In the genomic region with DNA sequence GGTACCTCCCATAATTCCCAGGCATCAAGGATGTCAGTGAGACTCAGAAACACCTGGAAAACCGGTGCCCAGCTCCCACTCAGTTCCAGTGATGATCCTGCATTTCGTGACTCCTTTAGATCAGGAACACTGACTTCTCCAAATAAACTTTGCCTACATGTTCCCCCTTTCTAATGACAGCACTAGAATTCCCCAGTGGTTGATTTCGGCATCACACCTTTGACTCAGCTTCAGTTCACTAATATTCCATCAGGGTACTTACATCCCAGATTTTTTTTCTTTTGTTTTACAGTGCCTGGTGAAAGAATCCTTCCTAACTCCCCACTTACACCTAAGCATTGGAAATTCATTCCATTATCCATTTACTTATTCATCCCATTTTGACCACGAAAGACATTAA, we compare ENCODE assay signal across 22 mouse cellular contexts. TPM values are rescaled to one million over a fixed set of nuclear protein-coding genes. Genes with fewer than 3 reads are reported as not detected.
A peak's percentile ranks its signal among the peaks of the same experiment; 100 is the strongest.
DNase-seq lines count a peak whose midpoint lies in the region; ATAC-seq lines count a peak whose summit lies in the region.
"Had no signal": no experiment of that assay in that cellular context is flagged by ENCODE, and none has a peak within 500 bp of the region (broad histone marks: within the 10 kb centered on the region; RNA-seq: fewer than 3 reads in every experiment).

No protein-coding gene starts in this region.

- H3K36me3 ChIP-seq in hindbrain, embryonic 15.5 days = no peaks in the 10 kb centered on the region
- no peaks in the 10 kb centered on the region for H3K36me3 ChIP-seq in hindbrain, embryonic 11.5 days (ENCODE audit: control insufficient read depth, insufficient read depth, low read length)
- no peaks in the 10 kb centered on the region for H3K36me3 ChIP-seq in midbrain, embryonic 15.5 days (replicated peaks)
- no peaks in the 10 kb centered on the region; the same call in 1 of the 2 replicates for H3K36me3 ChIP-seq in midbrain, embryonic 14.5 days (ENCODE audit: control insufficient read depth, insufficient read depth, low read length)
- no peaks in the 10 kb centered on the region for H3K36me3 ChIP-seq in neural tube, embryonic 15.5 days
- H3K36me3 ChIP-seq: forebrain, embryonic 15.5 days; G1E; hindbrain, embryonic 13.5 days had no signal

- no peak overlapping the region for H3K4me2 ChIP-seq in hindbrain, embryonic 15.5 days
- H3K4me2 ChIP-seq in hindbrain, embryonic 11.5 days (replicated peaks; ENCODE audit: low read depth, low read length) = no peak overlapping the region
- no peak overlapping the region for H3K4me2 ChIP-seq in midbrain, embryonic 15.5 days
- no peak overlapping the region for H3K4me2 ChIP-seq in midbrain, embryonic 14.5 days (ENCODE audit: low read length)
- no peak overlapping the region for H3K4me2 ChIP-seq in neural tube, embryonic 15.5 days
- H3K4me2 ChIP-seq: embryonic facial prominence, embryonic 13.5 days; forebrain, embryonic 15.5 days; heart, embryonic 11.5 days; hindbrain, embryonic 13.5 days; stomach, embryonic 15.5 days had no signal

- peaks cover 36% of the 10 kb centered on the region for H3K4me1 ChIP-seq in hindbrain, embryonic 15.5 days (replicated peaks)
- H3K4me1 ChIP-seq in hindbrain, embryonic 11.5 days (replicated peaks; ENCODE audit: control insufficient read depth, insufficient read depth, low read length) = 0 out of 2 replicates have a peak, but pooled peaks cover 3% of the 10 kb centered on the region
- H3K4me1 ChIP-seq in midbrain, embryonic 15.5 days = peaks cover 13% of the 10 kb centered on the region
- H3K4me1 ChIP-seq in midbrain, embryonic 14.5 days (ENCODE audit: control insufficient read depth, insufficient read depth, low read length) = peaks cover 22% of the 10 kb centered on the region
- H3K4me1 ChIP-seq in neural tube, embryonic 15.5 days = peaks cover 14% of the 10 kb centered on the region
- H3K4me1 ChIP-seq: stomach, embryonic 15.5 days had no signal

- WGBS in hindbrain, embryonic 15.5 days = 75% methylated on average over 4 of the region's 4 CpGs
- WGBS in hindbrain, embryonic 11.5 days = 84% methylated on average over 4 of the region's 4 CpGs
- WGBS in midbrain, embryonic 15.5 days = 83% methylated on average over 4 of the region's 4 CpGs
- 79% methylated on average over 4 of the region's 4 CpGs for WGBS in midbrain, embryonic 14.5 days
- WGBS in neural tube, embryonic 15.5 days = 71% methylated on average over 4 of the region's 4 CpGs

- no peak overlapping the region for H3K9ac ChIP-seq in hindbrain, embryonic 15.5 days
- H3K9ac ChIP-seq in hindbrain, embryonic 11.5 days (ENCODE audit: low read depth, low read length) = no peak overlapping the region
- H3K9ac ChIP-seq in midbrain, embryonic 15.5 days = no peak overlapping the region
- H3K9ac ChIP-seq in midbrain, embryonic 14.5 days (replicated peaks; ENCODE audit: low read length) = no peak overlapping the region
- H3K9ac ChIP-seq in neural tube, embryonic 15.5 days (replicated peaks) = no peak overlapping the region
- H3K9ac ChIP-seq: embryonic facial prominence, embryonic 13.5 days; forebrain, embryonic 15.5 days; hindbrain, embryonic 13.5 days; liver, postnatal 0 days; stomach, embryonic 15.5 days had no signal

- H3K9me3 ChIP-seq in hindbrain, embryonic 15.5 days = no peaks in the 10 kb centered on the region
- no peaks in the 10 kb centered on the region for H3K9me3 ChIP-seq in hindbrain, embryonic 11.5 days (ENCODE audit: control insufficient read depth, low read length)
- H3K9me3 ChIP-seq in midbrain, embryonic 15.5 days = no peaks in the 10 kb centered on the region
- H3K9me3 ChIP-seq in midbrain, embryonic 14.5 days (ENCODE audit: control insufficient read depth, low read length) = no peaks in the 10 kb centered on the region
- H3K9me3 ChIP-seq in neural tube, embryonic 15.5 days (replicated peaks) = no peaks in the 10 kb centered on the region
- H3K9me3 ChIP-seq: embryonic facial prominence, embryonic 13.5 days; forebrain, embryonic 15.5 days; G1E; hindbrain, embryonic 13.5 days; stomach, embryonic 15.5 days had no signal

- H3K27me3 ChIP-seq in hindbrain, embryonic 15.5 days = no peaks in the 10 kb centered on the region
- H3K27me3 ChIP-seq in hindbrain, embryonic 11.5 days (ENCODE audit: control insufficient read depth, insufficient read depth, low read length) = no peaks in the 10 kb centered on the region
- H3K27me3 ChIP-seq in midbrain, embryonic 15.5 days (replicated peaks) = no peaks in the 10 kb centered on the region
- no peaks in the 10 kb centered on the region for H3K27me3 ChIP-seq in midbrain, embryonic 14.5 days (ENCODE audit: control insufficient read depth, insufficient read depth, low read length)
- no peaks in the 10 kb centered on the region for H3K27me3 ChIP-seq in neural tube, embryonic 15.5 days (replicated peaks)
- H3K27me3 ChIP-seq: embryonic facial prominence, embryonic 13.5 days; forebrain, embryonic 15.5 days; hindbrain, embryonic 13.5 days; stomach, embryonic 15.5 days had no signal

- no peak for DNase-seq in hindbrain, embryonic 11.5 days (ENCODE audit: low spot score)
- DNase-seq in midbrain, embryonic 14.5 days = no peak
- DNase-seq in MN1 (ENCODE audit: low spot score) = peak; percentile 40
- DNase-seq in frontal cortex, postnatal 36 days (ENCODE audit: low spot score in 2 of 2) = no peak
- DNase-seq: gastrocnemius, postnatal 36 days; heart, postnatal 14 days; layer of hippocampus, postnatal 36 days; liver, postnatal 0 days; lung, postnatal 14 days; right cerebral cortex, postnatal 25 days had no signal

- no peak overlapping the region for H3K4me3 ChIP-seq in hindbrain, embryonic 15.5 days
- no peak overlapping the region for H3K4me3 ChIP-seq in hindbrain, embryonic 11.5 days (ENCODE audit: low read depth, low read length)
- H3K4me3 ChIP-seq in midbrain, embryonic 15.5 days = no peak overlapping the region
- no peak overlapping the region for H3K4me3 ChIP-seq in midbrain, embryonic 14.5 days (replicated peaks; ENCODE audit: low read depth, low read length)
- no peak overlapping the region for H3K4me3 ChIP-seq in neural tube, embryonic 15.5 days (replicated peaks)
- H3K4me3 ChIP-seq: embryonic facial prominence, embryonic 13.5 days; forebrain, embryonic 15.5 days; hindbrain, embryonic 13.5 days; myocyte; stomach, embryonic 15.5 days had no signal

- no peak for ATAC-seq in hindbrain, embryonic 15.5 days (ENCODE audit: low FRiP score, low read depth)
- ATAC-seq in hindbrain, embryonic 11.5 days (ENCODE audit: low FRiP score) = no peak
- no peak for ATAC-seq in midbrain, embryonic 15.5 days (replicated peaks)
- no peak for ATAC-seq in midbrain, embryonic 14.5 days (ENCODE audit: low FRiP score, low TSS enrichment)
- no peak for ATAC-seq in neural tube, embryonic 15.5 days (ENCODE audit: low FRiP score)
- ATAC-seq: forebrain, embryonic 15.5 days; intestine, postnatal 0 days; liver, postnatal 0 days had no signal

- peak overlapping the region; percentile 61 for H3K27ac ChIP-seq in hindbrain, embryonic 15.5 days (replicated peaks)
- no peak overlapping the region for H3K27ac ChIP-seq in hindbrain, embryonic 11.5 days (ENCODE audit: low read depth, low read length)
- peak overlapping the region; percentile 18; the same call in 1 of the 2 replicates for H3K27ac ChIP-seq in midbrain, embryonic 15.5 days
- H3K27ac ChIP-seq in midbrain, embryonic 14.5 days (replicated peaks; ENCODE audit: low read depth, low read length) = no peak overlapping the region
- H3K27ac ChIP-seq in neural tube, embryonic 15.5 days (replicated peaks) = peak overlapping the region; percentile 20
- H3K27ac ChIP-seq: embryonic facial prominence, embryonic 13.5 days; forebrain, embryonic 15.5 days; stomach, embryonic 15.5 days had no signal

RNA-seq across cellular contexts. Expression of a gene that starts 15.5 kb away (rescaled TPM):
- 786 and 825 TPM in 2 replicates for polyA plus RNA-seq in hindbrain, embryonic 15.5 days (2015; fragmentation: Nextera tagmentation; extraction: Ambion mirVana)
- polyA plus RNA-seq in hindbrain, embryonic 11.5 days (2014; fragmentation: Nextera tagmentation; extraction: Ambion mirVana) = 385 and 413 TPM in 2 replicates
- 580 and 678 TPM in 2 replicates for polyA plus RNA-seq in midbrain, embryonic 15.5 days (2015; fragmentation: Nextera tagmentation; extraction: Ambion mirVana)
- 680 and 686 TPM in 2 replicates for polyA plus RNA-seq in midbrain, embryonic 14.5 days (2014; fragmentation: Nextera tagmentation; extraction: Ambion mirVana)
- polyA plus RNA-seq in neural tube, embryonic 15.5 days (2015; fragmentation: Nextera tagmentation; extraction: Ambion mirVana) = 623 and 715 TPM in 2 replicates
- polyA plus RNA-seq: G1E; liver, adult 2 months had no signal

Comparison
In these comparisons a context has a peak if more than half of its experiments do, and no peak if none do; other contexts are left out.
1. H3K27ac ChIP-seq: peak in hindbrain, embryonic 15.5 days (single experiment), midbrain, embryonic 15.5 days (single experiment) and neural tube, embryonic 15.5 days (single experiment); none in hindbrain, embryonic 11.5 days (single experiment) and midbrain, embryonic 14.5 days (single experiment).